Mouse (Mus musculus) megakaryocyte, adult 5-6 weeks (primary cell): Measurements from ENCODE around the gene Espl1. TPM values are rescaled to one million over a fixed set of nuclear protein-coding genes. Genes with fewer than 3 reads are reported as not detected.

ENCODE experiments used
- ATAC-seq: 2 replicates; pipeline ENCODE4 v1.8.0; 2016; ENCODE audit warnings: mild to moderate bottlenecking, inconsistent platforms; ENCODE audit not compliant: poor library complexity, severe bottlenecking
- total RNA-seq, 2 experiments: library from RNA; stranded (forward) in 1 of 2; stranded (reverse) in 1 of 2; fragments of 153-499, 151-499 nt in 1 of 2; fragments of 221-1000, 200-1000 nt in 1 of 2; gene quantifications; 2 replicates each; pipeline versions ENCODE4 v1.2.3 to v1.2.4; 2015 to 2017

Espl1 gene
- total RNA-seq, 2 experiments from 2014 or later, result 26.3 to 30.9 TPM

DNA sequence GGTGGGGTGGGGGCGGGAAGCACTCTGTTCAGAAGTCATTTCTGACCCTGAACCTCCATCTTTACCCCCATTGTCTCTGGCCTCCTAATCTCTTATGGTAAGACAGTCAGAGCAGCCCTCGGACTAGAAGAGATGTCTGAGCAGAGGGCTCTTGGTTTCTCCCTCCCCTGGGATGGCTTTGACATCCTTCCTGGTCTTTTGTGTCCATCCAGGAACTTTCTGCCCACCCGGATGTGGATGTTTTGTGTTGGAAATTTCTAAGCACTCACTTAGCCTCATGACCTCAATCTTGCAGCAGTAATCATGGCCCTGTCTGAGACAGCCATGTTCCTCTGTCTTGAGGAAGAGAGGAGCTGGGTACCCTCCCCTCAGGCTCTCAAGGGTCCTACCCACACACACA, 24.6 kb upstream of the Espl1 start:
- no peak for ATAC-seq

DNA sequence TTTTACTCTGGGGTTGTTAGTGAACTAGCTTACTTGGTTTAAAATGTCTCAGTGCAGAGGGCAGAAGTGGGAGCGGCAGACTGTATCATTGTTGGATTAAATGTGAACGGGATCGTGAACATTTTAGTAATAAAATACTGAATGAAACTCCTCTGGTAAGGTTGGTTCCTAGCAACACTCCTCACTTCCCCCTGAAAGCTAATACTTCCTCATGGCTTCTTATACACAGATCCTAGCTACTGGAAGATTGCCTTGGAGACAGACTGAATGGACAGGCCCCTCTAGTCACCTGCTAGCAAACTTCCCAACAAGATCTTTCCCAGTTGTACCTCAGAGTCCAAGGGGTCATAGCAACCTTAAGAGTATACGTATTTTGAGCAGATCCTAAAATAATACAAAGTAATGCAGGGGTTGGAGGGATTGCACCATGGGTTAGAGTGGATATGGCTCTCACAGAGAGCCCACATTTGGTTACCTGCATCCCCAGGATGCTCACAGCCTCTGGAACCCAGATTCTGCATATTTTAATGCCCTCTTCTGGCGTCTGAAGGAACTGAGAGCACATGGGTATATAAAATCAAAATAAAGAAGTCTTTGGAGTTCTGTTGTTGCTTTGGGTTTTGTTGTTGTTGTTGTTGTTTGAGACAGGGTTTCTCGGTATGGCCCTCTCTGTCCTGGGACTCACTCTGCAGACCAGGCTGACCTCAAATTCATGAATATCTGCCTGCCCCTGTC, 21.9 kb upstream of the Espl1 start:
- peak; percentile 67 for ATAC-seq

GRCm38 (mm10) chr15:102278726-102279091, 17.4 kb upstream of the Espl1 start:
- no peak for ATAC-seq

DNA sequence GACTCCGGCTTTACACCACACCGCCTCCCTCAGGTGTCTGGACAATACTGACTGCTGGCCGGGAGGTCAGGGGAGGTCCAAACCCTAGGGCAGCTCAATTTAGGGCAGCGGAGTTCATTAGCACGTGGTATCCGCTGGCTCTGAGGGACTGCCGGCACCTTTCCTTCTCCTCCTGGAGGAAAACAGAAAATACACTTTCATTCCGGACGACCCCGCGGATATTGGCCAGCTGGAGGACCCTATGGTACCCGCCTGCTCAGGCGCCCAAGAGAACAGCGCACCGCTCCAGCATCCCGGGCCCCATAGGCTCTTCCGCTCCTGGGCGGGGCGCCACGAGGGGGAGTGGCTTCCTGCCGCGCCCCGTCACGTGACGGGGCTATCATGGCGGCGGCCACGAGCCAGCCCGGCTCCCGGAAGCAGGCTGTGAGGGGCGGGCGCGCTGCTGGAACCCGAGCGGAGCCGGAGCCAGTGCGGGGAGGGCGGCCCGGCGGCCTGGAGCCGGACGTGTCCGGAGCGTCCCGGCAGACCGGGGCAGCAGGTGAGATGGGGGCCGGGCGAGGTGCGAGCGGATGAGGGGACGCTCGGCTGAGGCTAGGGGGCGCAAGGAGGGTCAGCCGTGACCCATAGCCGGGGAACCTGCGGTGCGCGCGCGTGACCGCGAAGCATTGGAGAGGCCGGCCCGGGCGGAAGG, 16.8 kb upstream of the Espl1 start, which contains the start of gene Mfsd5:
Mfsd5 (plus strand) TSS at position 363 of the 691 bp plus-strand sequence.
- peak; percentile 94 for ATAC-seq

- no peak for ATAC-seq
Measured at GRCm38 (mm10) chr15:102279783-102280520, 16.1 kb upstream of the Espl1 start.

DNA sequence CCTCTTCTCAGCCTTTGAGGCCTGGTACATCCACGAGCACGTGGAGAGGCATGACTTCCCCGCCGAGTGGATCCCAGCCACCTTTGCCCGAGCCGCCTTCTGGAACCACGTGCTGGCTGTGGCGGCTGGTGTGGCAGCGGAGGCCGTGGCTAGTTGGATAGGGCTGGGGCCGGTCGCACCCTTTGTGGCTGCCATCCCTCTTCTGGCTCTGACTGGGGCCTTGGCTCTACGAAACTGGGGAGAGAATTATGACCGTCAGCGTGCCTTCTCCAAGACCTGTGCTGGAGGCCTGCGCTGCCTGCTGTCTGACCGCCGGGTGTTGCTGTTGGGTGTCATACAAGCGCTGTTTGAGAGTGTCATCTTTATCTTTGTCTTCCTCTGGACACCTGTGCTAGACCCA, 15.4 kb upstream of the Espl1 start:
- ATAC-seq, result no peak

DNA sequence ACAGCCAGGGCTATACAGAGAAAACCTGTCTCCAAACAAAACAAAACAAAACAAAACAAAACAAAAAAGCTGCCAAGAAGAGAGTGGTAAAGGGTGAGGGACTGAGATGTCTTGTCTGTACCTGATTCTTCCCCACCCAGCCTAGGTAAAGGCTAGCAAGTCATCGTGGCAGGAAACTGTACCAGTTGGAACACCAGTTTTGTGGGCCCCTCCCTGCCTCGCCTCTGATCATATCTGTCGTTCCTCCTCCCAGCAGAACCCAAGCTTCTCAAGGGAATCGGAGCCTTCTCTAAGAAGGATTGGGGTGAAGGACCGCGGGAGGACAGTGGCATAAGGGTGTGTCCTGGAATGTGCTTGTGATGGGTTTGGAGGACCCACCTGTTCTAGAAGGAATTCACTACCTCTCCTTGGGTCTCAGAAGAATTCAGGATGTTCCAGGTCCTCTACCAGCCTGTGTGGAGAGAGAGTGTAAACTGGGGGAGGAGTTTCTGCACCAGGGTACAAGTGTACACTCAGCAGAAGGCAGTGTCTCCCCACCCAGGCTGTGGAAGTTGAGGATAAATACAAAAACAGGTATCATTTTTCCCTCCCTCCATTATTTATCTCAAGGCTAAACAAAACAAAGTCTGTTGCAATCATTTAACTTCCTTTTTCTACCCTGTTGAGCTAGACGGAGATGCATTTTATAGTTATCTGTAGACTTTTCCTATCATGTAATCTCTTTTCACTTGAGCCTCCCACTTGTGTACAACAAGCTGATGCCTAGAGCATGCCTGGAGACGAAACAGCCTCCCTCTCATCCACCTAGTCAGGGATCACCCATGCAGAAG, 13.4 kb upstream of the Espl1 start:
- peak; percentile 11; the same call in 1 of the 2 replicates for ATAC-seq

- ATAC-seq, result no peak
Measured at GRCm38 (mm10) chr15:102283648-102284047, 12.4 kb upstream of the Espl1 start.

GRCm38 (mm10) chr15:102287395-102287794, 8.7 kb upstream of the Espl1 start:
- peak; percentile 73 for ATAC-seq

- no peak for ATAC-seq
Measured at GRCm38 (mm10) chr15:102296368-102297006, 421 bp downstream of the Espl1 start.

DNA sequence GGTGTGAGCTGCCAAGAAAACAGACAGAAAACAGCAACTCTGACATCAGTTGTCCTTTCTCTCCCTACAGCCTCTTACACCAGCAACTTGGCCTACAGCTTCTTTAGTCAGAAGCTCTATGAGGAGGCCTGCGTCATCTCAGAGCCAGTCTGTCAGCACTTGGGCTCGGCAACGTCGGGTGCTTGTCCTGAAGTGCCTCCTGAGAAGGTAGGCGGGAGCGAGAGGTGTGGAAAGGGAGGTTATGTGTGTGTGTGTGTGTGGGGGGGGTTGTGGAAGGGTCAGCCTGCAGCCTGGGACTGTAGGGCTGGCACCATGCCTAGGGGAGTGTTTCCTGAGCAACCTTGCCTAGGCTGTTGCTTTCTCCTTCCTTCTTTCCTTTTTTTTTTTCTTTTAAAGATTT, 6.5 kb downstream of the Espl1 start:
- ATAC-seq, result no peak

- ATAC-seq, result no peak
Measured at GRCm38 (mm10) chr15:102308717-102309116, 12.7 kb downstream of the Espl1 start.

GRCm38 (mm10) chr15:102310074-102310845, 14.2 kb downstream of the Espl1 start:
- ATAC-seq, result no peak

GRCm38 (mm10) chr15:102311489-102311888, 15.4 kb downstream of the Espl1 start:
- ATAC-seq, result peak; percentile 82

DNA sequence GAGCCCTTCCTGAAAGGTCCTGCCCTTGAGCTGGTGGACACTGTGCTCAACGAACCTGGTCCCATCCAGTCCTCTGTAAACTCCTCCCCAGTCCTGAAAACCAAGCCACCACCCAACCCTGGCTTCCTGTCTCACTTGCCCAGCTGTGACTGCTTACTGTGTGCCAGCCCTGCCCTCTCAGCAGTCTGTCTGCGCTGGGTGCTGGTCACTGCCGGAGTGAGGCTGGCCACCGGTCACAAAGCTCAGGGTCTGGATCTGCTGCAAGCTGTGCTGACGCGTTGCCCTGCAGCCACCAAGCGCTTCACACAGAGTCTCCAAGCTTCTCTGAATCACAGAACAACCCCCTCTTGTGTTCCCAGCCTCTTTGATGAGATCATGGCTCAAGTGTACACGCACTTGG, 19.2 kb downstream of the Espl1 start:
- no peak for ATAC-seq

DNA sequence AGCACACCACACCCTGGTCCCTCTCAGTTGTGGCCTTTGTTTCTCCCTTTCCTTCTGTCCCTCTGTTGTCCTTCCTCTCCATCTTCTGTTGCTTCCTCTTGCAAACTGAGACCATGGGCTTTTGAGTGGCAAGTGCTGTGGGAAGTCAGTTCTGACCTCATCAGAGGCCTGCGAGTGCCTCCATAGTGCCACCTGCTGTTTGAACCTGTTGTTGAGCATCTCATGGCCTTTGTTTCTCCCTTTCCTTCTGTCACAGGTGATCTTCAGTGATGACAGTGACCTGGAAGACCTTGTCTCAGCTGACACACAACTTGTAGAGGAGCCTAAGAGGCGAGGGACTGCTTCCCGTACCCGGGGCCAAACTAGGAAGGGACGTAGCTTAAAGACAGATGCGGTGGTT, 20.2 kb downstream of the Espl1 start:
- ATAC-seq, result peak; percentile 93

DNA sequence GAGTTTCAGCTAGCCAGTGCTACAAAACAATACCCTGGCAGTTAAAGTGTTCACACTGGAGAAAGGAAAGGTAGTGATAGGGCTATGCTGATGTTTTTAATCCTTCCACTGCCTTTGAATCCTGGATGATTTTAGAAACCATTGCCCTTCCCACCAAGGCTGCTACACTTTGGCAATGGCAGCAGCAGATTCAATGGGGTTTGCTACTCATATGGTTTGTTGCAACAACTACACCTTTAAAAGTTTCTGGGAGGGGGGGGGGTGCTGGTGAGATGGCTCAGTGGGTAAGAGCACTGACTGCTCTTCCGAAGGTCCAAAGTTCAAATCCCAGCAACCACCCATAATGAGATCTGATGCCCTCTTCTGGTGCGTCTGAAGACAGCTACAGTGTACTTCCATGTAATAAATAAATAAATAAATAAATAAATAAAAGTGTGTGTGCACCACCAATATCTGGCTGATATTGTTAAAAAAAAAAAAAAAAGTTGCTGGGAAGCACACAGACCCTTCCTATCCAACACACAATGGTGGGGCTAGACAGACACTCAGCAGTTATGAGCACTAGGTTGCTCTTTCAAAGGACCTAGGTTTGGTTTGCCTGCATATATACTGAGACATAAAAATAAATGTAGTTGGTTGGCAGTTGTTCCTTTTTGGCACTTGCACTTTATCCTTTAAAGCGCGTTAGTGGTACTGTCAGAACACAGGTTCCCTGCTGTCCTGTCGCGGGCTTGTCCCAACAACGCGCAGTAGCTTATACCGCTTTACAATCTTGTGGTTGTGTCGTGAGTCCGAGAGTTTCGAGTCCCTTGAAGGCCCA, 28.8 kb downstream of the Espl1 start:
- no peak for ATAC-seq

- ATAC-seq, result peak; percentile 100
Measured at GRCm38 (mm10) chr15:102326022-102326576, 30.0 kb downstream of the Espl1 start, which contains the start of gene Pfdn5. Gene Pfdn5 (plus strand): TSS chr15:102326116.
